Mouse (Mus musculus): ENCODE measurements around the gene Gm29735.
"Not testable (repeated sequence)": the region's sequence is repeated elsewhere in the genome, so short reads cannot be mapped to it uniquely, and the experiment has no call there.

GRCm38 (mm10) chr7:142135934-142136333 lies 21.0 kb downstream of the Gm29735 start, which contains the start of gene Gm39115:
- not testable (repeated sequence) for TF ChIP-seq POLR2A (IDR thresholded peaks at IDR 0.05; ENCODE audit: insufficient read depth, low read depth, low read length); CTCF (IDR thresholded peaks at IDR 0.05); EP300 (IDR thresholded peaks at IDR 0.05; ENCODE audit: insufficient read depth, low read depth, low read length)

Data from heart, adult 2 months (tissue).